In genomic region chr2:74672481-74673362, GRCm38 (mm10) we compare ENCODE assay signal across 10 mouse cellular contexts. TPM values are rescaled to one million over a fixed set of nuclear protein-coding genes. Genes with fewer than 3 reads are reported as not detected.
DNase-seq lines count a peak whose midpoint lies in the region; ATAC-seq and TF ChIP-seq lines count a peak whose summit lies in the region.
"Had no signal": no experiment of that assay in that cellular context is flagged by ENCODE, and none has a peak within 500 bp of the region (broad histone marks: within the 10 kb centered on the region; RNA-seq: fewer than 3 reads in every experiment).

No protein-coding gene starts in this region.

- TF ChIP-seq EP300 in liver, postnatal 0 days (IDR thresholded peaks at IDR 0.05; ENCODE audit: low read depth): no peak

- ATAC-seq in hindbrain, embryonic 14.5 days (ENCODE audit: low FRiP score): peak; percentile 55; the same call in 1 of the 2 replicates
- peak; percentile 58; the same call in 1 of the 2 replicates for ATAC-seq in liver, postnatal 0 days
- ATAC-seq in neural tube, embryonic 14.5 days (ENCODE audit: low read depth): peak; percentile 36; the same call in 1 of the 2 replicates
- ATAC-seq: Patski had no signal

- no peaks in the 10 kb centered on the region for H3K9me3 ChIP-seq in hindbrain, embryonic 14.5 days (ENCODE audit: control insufficient read depth, low read length)
- no peaks in the 10 kb centered on the region for H3K9me3 ChIP-seq in liver, postnatal 0 days (ENCODE audit: low read length)
- no peaks in the 10 kb centered on the region for H3K9me3 ChIP-seq in neural tube, embryonic 14.5 days (ENCODE audit: control insufficient read depth, low read length)

- peak; percentile 28 for DNase-seq in cerebellum, adult 11 months
- no peak for DNase-seq in cerebellum, adult 8-10 months
- peak; percentile 81 for DNase-seq in CD4-positive, CD25-positive, alpha-beta regulatory T cell, adult 2 months (ENCODE audit: low read depth, low spot score)
- DNase-seq in embryo, embryonic 9.5 days (ENCODE audit: extremely low spot score): peak; percentile 80
- DNase-seq in hindbrain, embryonic 14.5 days (ENCODE audit: low spot score): peak; percentile 75
- DNase-seq in liver, postnatal 0 days: peak; percentile 72
- no peak for DNase-seq in ovary, postnatal 10 days (ENCODE audit: low spot score)

- H3K4me3 ChIP-seq in hindbrain, embryonic 14.5 days (replicated peaks; ENCODE audit: low read length): peak overlapping the region; percentile 22
- peak overlapping the region; percentile 42 for H3K4me3 ChIP-seq in liver, postnatal 0 days (ENCODE audit: low read depth, low read length)
- peak overlapping the region; percentile 20; the same call in 1 of the 2 replicates for H3K4me3 ChIP-seq in neural tube, embryonic 14.5 days (ENCODE audit: low read depth, low read length)

- H3K27me3 ChIP-seq in hindbrain, embryonic 14.5 days (ENCODE audit: control insufficient read depth, insufficient read depth, low read length): peaks cover 98% of the 10 kb centered on the region
- H3K27me3 ChIP-seq in liver, postnatal 0 days (ENCODE audit: insufficient read depth, low read length): peaks cover 100% of the 10 kb centered on the region
- peaks cover 71% of the 10 kb centered on the region for H3K27me3 ChIP-seq in neural tube, embryonic 14.5 days (ENCODE audit: control insufficient read depth, insufficient read depth, low read length)

- no peak overlapping the region for H3K9ac ChIP-seq in hindbrain, embryonic 14.5 days
- H3K9ac ChIP-seq in liver, postnatal 0 days (replicated peaks): no peak overlapping the region
- H3K9ac ChIP-seq in neural tube, embryonic 14.5 days (replicated peaks; ENCODE audit: low read depth, low read length): no peak overlapping the region

- WGBS in hindbrain, embryonic 14.5 days: 1% methylated on average over 40 of the region's 40 CpGs
- 3% methylated on average over 38 of the region's 40 CpGs for WGBS in liver, postnatal 0 days (ENCODE audit: insufficient replicate concordance)
- WGBS in neural tube, embryonic 14.5 days: 1% methylated on average over 37 of the region's 40 CpGs

- peaks cover 4% of the 10 kb centered on the region; the same call in 1 of the 2 replicates for H3K4me1 ChIP-seq in hindbrain, embryonic 14.5 days (replicated peaks; ENCODE audit: control insufficient read depth, insufficient read depth, low read length)
- peaks cover 7% of the 10 kb centered on the region for H3K4me1 ChIP-seq in liver, postnatal 0 days (ENCODE audit: insufficient read depth)
- 0 out of 2 replicates have a peak, but pooled peaks cover 10% of the 10 kb centered on the region for H3K4me1 ChIP-seq in neural tube, embryonic 14.5 days (ENCODE audit: control insufficient read depth, insufficient read depth, low read length)

- peak overlapping the region; percentile 39 for H3K4me2 ChIP-seq in hindbrain, embryonic 14.5 days (replicated peaks)
- peak overlapping the region; percentile 61 for H3K4me2 ChIP-seq in liver, postnatal 0 days (ENCODE audit: low read depth, low read length)
- peak overlapping the region; percentile 41 for H3K4me2 ChIP-seq in neural tube, embryonic 14.5 days (ENCODE audit: low read depth, low read length)

- peak; percentile 75 for TF ChIP-seq CTCF in liver, postnatal 0 days (IDR thresholded peaks at IDR 0.05; ENCODE audit: low read depth)

- no peak overlapping the region for H3K27ac ChIP-seq in hindbrain, embryonic 14.5 days
- H3K27ac ChIP-seq in liver, postnatal 0 days (ENCODE audit: low read depth): no peak overlapping the region
- H3K27ac ChIP-seq in neural tube, embryonic 14.5 days (ENCODE audit: low read depth, low read length): no peak overlapping the region
- H3K27ac ChIP-seq: macrophage had no signal

- H3K36me3 ChIP-seq in hindbrain, embryonic 14.5 days (replicated peaks; ENCODE audit: control insufficient read depth, insufficient read depth): no peaks in the 10 kb centered on the region
- no peaks in the 10 kb centered on the region for H3K36me3 ChIP-seq in liver, postnatal 0 days (replicated peaks; ENCODE audit: insufficient read depth, low read length)
- H3K36me3 ChIP-seq in neural tube, embryonic 14.5 days (ENCODE audit: control insufficient read depth, insufficient read depth, low read length): no peaks in the 10 kb centered on the region

RNA-seq across cellular contexts. Expression of gene Hoxd12, which starts 2.1 kb away (rescaled TPM):
- not detected in 2 replicates for polyA plus RNA-seq in hindbrain, embryonic 14.5 days (2014; fragmentation: Nextera tagmentation; extraction: Ambion mirVana)
- polyA plus RNA-seq in liver, postnatal 0 days (2015; fragmentation: Nextera tagmentation; extraction: Ambion mirVana): not detected in 2 replicates
- polyA plus RNA-seq in neural tube, embryonic 14.5 days (2014; fragmentation: Nextera tagmentation; extraction: Ambion mirVana): not detected in 2 replicates
- polyA plus RNA-seq: macrophage, Patski had no signal

RNA-seq across cellular contexts. Expression of gene Hoxd13, which starts 4.6 kb away (rescaled TPM):
- polyA plus RNA-seq in hindbrain, embryonic 14.5 days (2014; fragmentation: Nextera tagmentation; extraction: Ambion mirVana): 0.08 TPM in 1 of 2 replicates, not detected in the other
- polyA plus RNA-seq in liver, postnatal 0 days (2015; fragmentation: Nextera tagmentation; extraction: Ambion mirVana): not detected in 2 replicates
- not detected in 2 replicates for polyA plus RNA-seq in neural tube, embryonic 14.5 days (2014; fragmentation: Nextera tagmentation; extraction: Ambion mirVana)
- polyA plus RNA-seq: macrophage, Patski had no signal

RNA-seq across cellular contexts. Expression of gene Hoxd11, which starts 6.6 kb away (rescaled TPM):
- not detected in 2 replicates for polyA plus RNA-seq in hindbrain, embryonic 14.5 days (2014; fragmentation: Nextera tagmentation; extraction: Ambion mirVana)
- not detected in 2 replicates for polyA plus RNA-seq in liver, postnatal 0 days (2015; fragmentation: Nextera tagmentation; extraction: Ambion mirVana)
- 0.09 TPM in 1 of 2 replicates, not detected in the other for polyA plus RNA-seq in neural tube, embryonic 14.5 days (2014; fragmentation: Nextera tagmentation; extraction: Ambion mirVana)
- polyA plus RNA-seq: macrophage, Patski had no signal

RNA-seq across cellular contexts. Expression of gene Evx2, which starts 13.4 kb away (rescaled TPM):
- polyA plus RNA-seq in hindbrain, embryonic 14.5 days (2014; fragmentation: Nextera tagmentation; extraction: Ambion mirVana): 1.3 and 1.4 TPM in 2 replicates
- not detected in 2 replicates for polyA plus RNA-seq in liver, postnatal 0 days (2015; fragmentation: Nextera tagmentation; extraction: Ambion mirVana)
- polyA plus RNA-seq in neural tube, embryonic 14.5 days (2014; fragmentation: Nextera tagmentation; extraction: Ambion mirVana): 0.36 and 0.55 TPM in 2 replicates
- polyA plus RNA-seq: macrophage, Patski had no signal

RNA-seq across cellular contexts. Expression of gene Hoxd10, which starts 19.0 kb away (rescaled TPM):
- polyA plus RNA-seq in hindbrain, embryonic 14.5 days (2014; fragmentation: Nextera tagmentation; extraction: Ambion mirVana): not detected in 2 replicates
- not detected in 2 replicates for polyA plus RNA-seq in liver, postnatal 0 days (2015; fragmentation: Nextera tagmentation; extraction: Ambion mirVana)
- 55.4 and 90.2 TPM in 2 replicates for polyA plus RNA-seq in neural tube, embryonic 14.5 days (2014; fragmentation: Nextera tagmentation; extraction: Ambion mirVana)
- polyA plus RNA-seq: macrophage had no signal

Comparison
In these comparisons a context has a peak if more than half of its experiments do, and no peak if none do; other contexts are left out.
1. DNase-seq: peak in cerebellum, adult 11 months (single experiment), CD4-positive, CD25-positive, alpha-beta regulatory T cell, adult 2 months (single experiment), embryo, embryonic 9.5 days (single experiment), hindbrain, embryonic 14.5 days (single experiment) and liver, postnatal 0 days (single experiment); none in cerebellum, adult 8-10 months (single experiment) and ovary, postnatal 10 days (single experiment).
2. Peak in every context shown above with its lines, with median percentiles within 50 percentile points of each other: ATAC-seq, H3K4me2 ChIP-seq and H3K4me3 ChIP-seq.